Mouse (Mus musculus): Measurements from ENCODE around the gene Fars2. TPM values are rescaled to one million over a fixed set of nuclear protein-coding genes. Genes with fewer than 3 reads are reported as not detected.
A peak's percentile ranks its signal among the peaks of the same experiment; 100 is the strongest.

Fars2 gene
- polyA plus RNA-seq, 1 experiment from 2014 or later: 68.1 TPM

GRCm38 (mm10) chr13:36282018-36282417 is 164.8 kb downstream of the Fars2 start:
- WGBS: 4% methylated on average over 6 of the region's 6 CpGs
- Histone ChIP-seq H3K4me1 (ENCODE audit: control insufficient read depth in 2 of 2, insufficient read depth in 2 of 2, low read length in 2 of 2) (peaks cover 10 to 19% of the 10 kb centered on the region in 2 experiments), H3K9ac (ENCODE audit: low read length) (no peak overlapping the region), H3K9me3 (ENCODE audit: control insufficient read depth, low read length) (no peaks in the 10 kb centered on the region), H3K4me3 (ENCODE audit: control insufficient read depth in 1 of 2, insufficient read depth in 1 of 2, low read depth in 1 of 2, low read length in 2 of 2) (no peak overlapping the region), H3K36me3 (ENCODE audit: control insufficient read depth, insufficient read depth, low read length) (no peaks in the 10 kb centered on the region), H3K27me3 (ENCODE audit: control insufficient read depth, insufficient read depth, low read length) (no peaks in the 10 kb centered on the region), H3K27ac (replicated peaks in 1 of 2; ENCODE audit: control insufficient read depth in 1 of 2, insufficient read depth in 1 of 2, low read depth in 2 of 2, low read length in 2 of 2) (no peak overlapping the region), H3K4me2 (ENCODE audit: low read length) (peak overlapping the region; percentile 22; the same call in 1 of the 2 replicates)
- ATAC-seq (ENCODE audit: insufficient number of reproducible peaks, insufficient read depth, low FRiP score, low read depth): peak; percentile 31; the same call in 1 of the 2 replicates

GRCm38 (mm10) chr13:36282785-36283544 is 165.8 kb downstream of the Fars2 start:
- no peak overlapping the region for H3K27ac ChIP-seq (replicated peaks in 1 of 2; ENCODE audit: control insufficient read depth in 1 of 2, insufficient read depth in 1 of 2, low read depth in 2 of 2, low read length in 2 of 2)
- peaks cover 10 to 19% of the 10 kb centered on the region in 2 experiments for H3K4me1 ChIP-seq (ENCODE audit: control insufficient read depth in 2 of 2, insufficient read depth in 2 of 2, low read length in 2 of 2)
- H3K36me3 ChIP-seq (ENCODE audit: control insufficient read depth, insufficient read depth, low read length): no peaks in the 10 kb centered on the region
- no peak for ATAC-seq (ENCODE audit: insufficient number of reproducible peaks, insufficient read depth, low FRiP score, low read depth)
- 58% methylated on average over 7 of the region's 7 CpGs for WGBS
- no peaks in the 10 kb centered on the region for H3K9me3 ChIP-seq (ENCODE audit: control insufficient read depth, low read length)
- H3K27me3 ChIP-seq (ENCODE audit: control insufficient read depth, insufficient read depth, low read length): no peaks in the 10 kb centered on the region
- H3K9ac ChIP-seq (ENCODE audit: low read length): no peak overlapping the region
- no peak overlapping the region for H3K4me2 ChIP-seq (ENCODE audit: low read length)
- no peak overlapping the region for H3K4me3 ChIP-seq (ENCODE audit: control insufficient read depth in 1 of 2, insufficient read depth in 1 of 2, low read depth in 1 of 2, low read length in 2 of 2)

- ATAC-seq (ENCODE audit: insufficient number of reproducible peaks, insufficient read depth, low FRiP score, low read depth): no peak
- Histone ChIP-seq H3K9me3 (ENCODE audit: control insufficient read depth, low read length) (no peaks in the 10 kb centered on the region), H3K9ac (ENCODE audit: low read length) (no peak overlapping the region), H3K27me3 (ENCODE audit: control insufficient read depth, insufficient read depth, low read length) (no peaks in the 10 kb centered on the region), H3K4me2 (ENCODE audit: low read length) (no peak overlapping the region), H3K4me3 (ENCODE audit: control insufficient read depth in 1 of 2, insufficient read depth in 1 of 2, low read depth in 1 of 2, low read length in 2 of 2) (no peak overlapping the region), H3K4me1 (ENCODE audit: control insufficient read depth in 2 of 2, insufficient read depth in 2 of 2, low read length in 2 of 2) (peaks cover 10 to 19% of the 10 kb centered on the region in 2 experiments), H3K27ac (replicated peaks in 1 of 2; ENCODE audit: control insufficient read depth in 1 of 2, insufficient read depth in 1 of 2, low read depth in 2 of 2, low read length in 2 of 2) (no peak overlapping the region), H3K36me3 (ENCODE audit: control insufficient read depth, insufficient read depth, low read length) (no peaks in the 10 kb centered on the region)
- 85% methylated on average over 7 of the region's 7 CpGs for WGBS
These were observed 166.4 kb downstream of the Fars2 start for GRCm38 (mm10) chr13:36283545-36284067.

- WGBS: 68% methylated on average over 1 of the region's 1 CpGs
- no peaks in the 10 kb centered on the region for H3K27me3 ChIP-seq (ENCODE audit: control insufficient read depth, insufficient read depth, low read length)
- no peak overlapping the region for H3K9ac ChIP-seq (ENCODE audit: low read length)
- H3K27ac ChIP-seq (replicated peaks in 1 of 2; ENCODE audit: control insufficient read depth in 1 of 2, insufficient read depth in 1 of 2, low read depth in 2 of 2, low read length in 2 of 2): no peak overlapping the region
- no peak overlapping the region for H3K4me2 ChIP-seq (ENCODE audit: low read length)
- peaks cover 10 to 19% of the 10 kb centered on the region in 2 experiments for H3K4me1 ChIP-seq (ENCODE audit: control insufficient read depth in 2 of 2, insufficient read depth in 2 of 2, low read length in 2 of 2)
- H3K4me3 ChIP-seq (ENCODE audit: control insufficient read depth in 1 of 2, insufficient read depth in 1 of 2, low read depth in 1 of 2, low read length in 2 of 2): no peak overlapping the region
- ATAC-seq (ENCODE audit: insufficient number of reproducible peaks, insufficient read depth, low FRiP score, low read depth): no peak
- no peaks in the 10 kb centered on the region for H3K9me3 ChIP-seq (ENCODE audit: control insufficient read depth, low read length)
- no peaks in the 10 kb centered on the region for H3K36me3 ChIP-seq (ENCODE audit: control insufficient read depth, insufficient read depth, low read length)
These were observed 166.9 kb downstream of the Fars2 start for GRCm38 (mm10) chr13:36284097-36284496.

GRCm38 (mm10) chr13:36285235-36285634 is 168.0 kb downstream of the Fars2 start:
- Histone ChIP-seq H3K27me3 (ENCODE audit: control insufficient read depth, insufficient read depth, low read length) (no peaks in the 10 kb centered on the region), H3K36me3 (ENCODE audit: control insufficient read depth, insufficient read depth, low read length) (no peaks in the 10 kb centered on the region), H3K4me2 (ENCODE audit: low read length) (no peak overlapping the region), H3K9ac (ENCODE audit: low read length) (no peak overlapping the region), H3K27ac (replicated peaks in 1 of 2; ENCODE audit: control insufficient read depth in 1 of 2, insufficient read depth in 1 of 2, low read depth in 2 of 2, low read length in 2 of 2) (no peak overlapping the region), H3K4me1 (ENCODE audit: control insufficient read depth in 2 of 2, insufficient read depth in 2 of 2, low read length in 2 of 2) (peaks cover 8 to 13% of the 10 kb centered on the region in 2 experiments), H3K9me3 (ENCODE audit: control insufficient read depth, low read length) (no peaks in the 10 kb centered on the region), H3K4me3 (ENCODE audit: control insufficient read depth in 1 of 2, insufficient read depth in 1 of 2, low read depth in 1 of 2, low read length in 2 of 2) (no peak overlapping the region)
- 85% methylated on average over 2 of the region's 2 CpGs for WGBS
- no peak for ATAC-seq (ENCODE audit: insufficient number of reproducible peaks, insufficient read depth, low FRiP score, low read depth)

GRCm38 (mm10) chr13:36293511-36293910 is 176.3 kb downstream of the Fars2 start:
- no peaks in the 10 kb centered on the region for H3K27me3 ChIP-seq (ENCODE audit: control insufficient read depth, insufficient read depth, low read length)
- H3K4me2 ChIP-seq (ENCODE audit: low read length): no peak overlapping the region
- no peaks in the 10 kb centered on the region for H3K36me3 ChIP-seq (ENCODE audit: control insufficient read depth, insufficient read depth, low read length)
- H3K4me3 ChIP-seq (ENCODE audit: control insufficient read depth in 1 of 2, insufficient read depth in 1 of 2, low read depth in 1 of 2, low read length in 2 of 2): no peak overlapping the region
- H3K9ac ChIP-seq (ENCODE audit: low read length): no peak overlapping the region
- H3K4me1 ChIP-seq (ENCODE audit: control insufficient read depth in 2 of 2, insufficient read depth in 2 of 2, low read length in 2 of 2): peaks cover 19 to 45% of the 10 kb centered on the region in 2 experiments
- no peaks in the 10 kb centered on the region for H3K9me3 ChIP-seq (ENCODE audit: control insufficient read depth, low read length)
- H3K27ac ChIP-seq (replicated peaks in 1 of 2; ENCODE audit: control insufficient read depth in 1 of 2, insufficient read depth in 1 of 2, low read depth in 2 of 2, low read length in 2 of 2): no peak overlapping the region
- no peak for ATAC-seq (ENCODE audit: insufficient number of reproducible peaks, insufficient read depth, low FRiP score, low read depth)
- 69% methylated on average over 3 of the region's 3 CpGs for whole genome bisulfite sequencing

- Histone ChIP-seq H3K27ac (replicated peaks in 1 of 2; ENCODE audit: control insufficient read depth in 1 of 2, insufficient read depth in 1 of 2, low read depth in 2 of 2, low read length in 2 of 2) (no peak overlapping the region), H3K27me3 (ENCODE audit: control insufficient read depth, insufficient read depth, low read length) (no peaks in the 10 kb centered on the region), H3K9me3 (ENCODE audit: control insufficient read depth, low read length) (no peaks in the 10 kb centered on the region), H3K4me2 (ENCODE audit: low read length) (no peak overlapping the region), H3K9ac (ENCODE audit: low read length) (no peak overlapping the region), H3K4me3 (ENCODE audit: control insufficient read depth in 1 of 2, insufficient read depth in 1 of 2, low read depth in 1 of 2, low read length in 2 of 2) (no peak overlapping the region), H3K4me1 (ENCODE audit: control insufficient read depth in 2 of 2, insufficient read depth in 2 of 2, low read length in 2 of 2) (peaks cover 21 to 49% of the 10 kb centered on the region in 2 experiments), H3K36me3 (ENCODE audit: control insufficient read depth, insufficient read depth, low read length) (no peaks in the 10 kb centered on the region)
- WGBS: 81% methylated on average over 5 of the region's 5 CpGs
- ATAC-seq (ENCODE audit: insufficient number of reproducible peaks, insufficient read depth, low FRiP score, low read depth): no peak
These were observed 177.3 kb downstream of the Fars2 start for GRCm38 (mm10) chr13:36294503-36294902.
